25 mouse cellular contexts compared by ENCODE assay signal in the genomic region with DNA sequence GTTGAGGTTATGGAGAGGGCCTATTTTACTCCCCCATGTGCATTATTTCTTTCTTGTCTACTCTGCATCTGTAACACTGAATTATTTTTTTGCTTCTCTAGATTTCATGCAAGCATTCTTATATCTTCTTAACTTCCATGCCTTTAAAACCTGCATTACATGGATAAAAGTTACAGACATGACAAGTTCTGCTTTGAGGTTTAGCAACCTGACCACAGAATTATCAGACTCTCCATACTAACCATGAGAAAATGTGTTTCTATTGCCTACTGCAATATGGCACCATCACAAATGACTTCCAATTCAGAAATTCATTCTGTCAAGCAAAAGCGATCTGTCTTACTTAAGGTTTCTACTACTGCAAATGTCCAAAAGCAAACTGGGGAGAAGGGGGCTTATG.
"Had no signal": no experiment of that assay in that cellular context is flagged by ENCODE, and none has a peak within 500 bp of the region (broad histone marks: within the 10 kb centered on the region; RNA-seq: fewer than 3 reads in every experiment).

No protein-coding gene starts in this region.

- H3K36me3 ChIP-seq: embryonic facial prominence, embryonic 10.5 days; embryonic facial prominence, embryonic 12.5 days; embryonic facial prominence, embryonic 13.5 days; embryonic facial prominence, embryonic 15.5 days; forebrain, embryonic 10.5 days; forebrain, embryonic 12.5 days; forebrain, embryonic 15.5 days had no signal

- H3K9me3 ChIP-seq: embryonic facial prominence, embryonic 10.5 days; embryonic facial prominence, embryonic 12.5 days; embryonic facial prominence, embryonic 13.5 days; embryonic facial prominence, embryonic 15.5 days; forebrain, embryonic 10.5 days; forebrain, embryonic 12.5 days; forebrain, embryonic 13.5 days; forebrain, embryonic 15.5 days had no signal

- H3K4me3 ChIP-seq: embryonic facial prominence, embryonic 10.5 days; embryonic facial prominence, embryonic 12.5 days; embryonic facial prominence, embryonic 13.5 days; embryonic facial prominence, embryonic 15.5 days; erythroblast, embryonic 14.5 days; forebrain, embryonic 10.5 days; forebrain, embryonic 12.5 days; forebrain, embryonic 13.5 days; forebrain, embryonic 15.5 days; gastrocnemius, adult 2 months; heart, adult 2 months had no signal

- H3K27ac ChIP-seq: embryonic facial prominence, embryonic 10.5 days; embryonic facial prominence, embryonic 12.5 days; embryonic facial prominence, embryonic 13.5 days; embryonic facial prominence, embryonic 15.5 days; forebrain, embryonic 10.5 days; forebrain, embryonic 12.5 days; forebrain, embryonic 13.5 days; forebrain, embryonic 15.5 days; gastrocnemius, adult 2 months; heart, adult 2 months had no signal

- H3K27me3 ChIP-seq: embryonic facial prominence, embryonic 12.5 days; embryonic facial prominence, embryonic 13.5 days; embryonic facial prominence, embryonic 15.5 days; forebrain, embryonic 12.5 days; forebrain, embryonic 13.5 days; forebrain, embryonic 15.5 days had no signal

- DNase-seq: cerebellum, adult 9-10 months; cerebellum, adult 9-11 months; cerebellum, postnatal 10 days; cerebellum, postnatal 14 days; cerebellum, postnatal 25 days; cerebellum, postnatal 36 days; embryo, embryonic 11 days; forebrain, postnatal 0 days; gastrocnemius, adult 2 months; gastrocnemius, postnatal 10 days; gastrocnemius, postnatal 14 days; gastrocnemius, postnatal 25 days; gastrocnemius, postnatal 36 days; heart, adult 11 months; heart, adult 18-20 months; heart, adult 2 months had no signal

- H3K4me1 ChIP-seq: embryonic facial prominence, embryonic 10.5 days; embryonic facial prominence, embryonic 12.5 days; embryonic facial prominence, embryonic 13.5 days; embryonic facial prominence, embryonic 15.5 days; forebrain, embryonic 10.5 days; forebrain, embryonic 12.5 days; forebrain, embryonic 13.5 days; forebrain, embryonic 15.5 days had no signal

- H3K9ac ChIP-seq: embryonic facial prominence, embryonic 12.5 days; embryonic facial prominence, embryonic 13.5 days; embryonic facial prominence, embryonic 15.5 days; forebrain, embryonic 12.5 days; forebrain, embryonic 13.5 days; forebrain, embryonic 15.5 days; forebrain, postnatal 0 days had no signal
